Mouse (Mus musculus) layer of hippocampus, adult 11-12 months (tissue): ENCODE results near the gene Gm16253.

ENCODE experiments used
- DNase-seq: peaks from one replicate; pipeline ENCODE4 v3.0.0; 2022; ENCODE audit warnings: low spot score

Gene Gm16253

GRCm38 (mm10) chr3:96576690-96577541 is at the start of gene Gm16253:
Gene Gm16253 (plus strand): TSS chr3:96576984.
- DNase-seq: peak; percentile 89

GRCm38 (mm10) chr3:96528506-96528905 is 48.3 kb upstream of the Gm16253 start:
- DNase-seq: no peak

GRCm38 (mm10) chr3:96532050-96532449 is 44.7 kb upstream of the Gm16253 start:
- no peak for DNase-seq

- DNase-seq: no peak
Measured at GRCm38 (mm10) chr3:96534300-96534699, 42.5 kb upstream of the Gm16253 start.

GRCm38 (mm10) chr3:96539316-96539715 is 37.5 kb upstream of the Gm16253 start:
- DNase-seq: no peak

GRCm38 (mm10) chr3:96540740-96541139 is 36.0 kb upstream of the Gm16253 start:
- DNase-seq: no peak

- no peak for DNase-seq
Measured at GRCm38 (mm10) chr3:96541328-96542078, 35.3 kb upstream of the Gm16253 start.

GRCm38 (mm10) chr3:96542554-96542953 is 34.2 kb upstream of the Gm16253 start:
- DNase-seq: no peak

GRCm38 (mm10) chr3:96543345-96543744 is 33.4 kb upstream of the Gm16253 start:
- peak; percentile 50 for DNase-seq

- no peak for DNase-seq
Measured at GRCm38 (mm10) chr3:96545565-96545964, 31.2 kb upstream of the Gm16253 start.

- no peak for DNase-seq
Measured at GRCm38 (mm10) chr3:96546880-96547279, 29.9 kb upstream of the Gm16253 start.

- DNase-seq: peak; percentile 77
Measured at GRCm38 (mm10) chr3:96547389-96547960, 29.3 kb upstream of the Gm16253 start.

- no peak for DNase-seq
Measured at GRCm38 (mm10) chr3:96548824-96549223, 28.0 kb upstream of the Gm16253 start.

GRCm38 (mm10) chr3:96549346-96549745 is 27.4 kb upstream of the Gm16253 start:
- no peak for DNase-seq

- DNase-seq: peak; percentile 65
Measured at GRCm38 (mm10) chr3:96551203-96551602, 25.6 kb upstream of the Gm16253 start.

GRCm38 (mm10) chr3:96551890-96552289 is 24.9 kb upstream of the Gm16253 start:
- DNase-seq: no peak

- DNase-seq: no peak
Measured at GRCm38 (mm10) chr3:96553601-96554000, 23.2 kb upstream of the Gm16253 start.

GRCm38 (mm10) chr3:96554251-96554650 is 22.5 kb upstream of the Gm16253 start:
- no peak for DNase-seq

GRCm38 (mm10) chr3:96555041-96555596 is 21.7 kb upstream of the Gm16253 start:
- peak; percentile 64 for DNase-seq

GRCm38 (mm10) chr3:96555999-96556614 is 20.7 kb upstream of the Gm16253 start:
- DNase-seq: no peak

- no peak for DNase-seq
Measured at GRCm38 (mm10) chr3:96556651-96557635, 19.8 kb upstream of the Gm16253 start.
